Mouse (Mus musculus) small intestine, adult 2 months (tissue): ENCODE data around the gene Unc13b.

Experiments used
- CTCF ChIP-seq: fragments of 200-500 bp; IDR thresholded peaks from 2 replicates; pipeline ENCODE4 v1.5.1; 2012; ENCODE audit warnings: low read depth, mild to moderate bottlenecking, control low read depth, inconsistent platforms, low read length, moderate library complexity, mixed read lengths; ENCODE audit not compliant: insufficient replicate concordance, insufficient read length; ENCODE audit errors: extremely low read depth
- POLR2A ChIP-seq: fragments of 200-500 bp; IDR thresholded peaks from 2 replicates; pipeline ENCODE4 v1.6.1; 2012; ENCODE audit warnings: low read depth, mild to moderate bottlenecking, control low read depth, inconsistent platforms, low read length, moderate library complexity

GRCm38 (mm10) chr4:43043644-43044357 is 15.0 kb upstream of the Unc13b start:
- TF ChIP-seq CTCF (no peak), POLR2A (no peak)
